Mouse (Mus musculus): ENCODE data around the gene Inpp5e. TPM values are rescaled to one million over a fixed set of nuclear protein-coding genes. Genes with fewer than 3 reads are reported as not detected.
A peak's percentile ranks its signal among the peaks of the same experiment; 100 is the strongest.

Inpp5e gene
- total and polyA plus RNA-seq, 2 experiments, result 2.4 to 8.7 TPM

DNA sequence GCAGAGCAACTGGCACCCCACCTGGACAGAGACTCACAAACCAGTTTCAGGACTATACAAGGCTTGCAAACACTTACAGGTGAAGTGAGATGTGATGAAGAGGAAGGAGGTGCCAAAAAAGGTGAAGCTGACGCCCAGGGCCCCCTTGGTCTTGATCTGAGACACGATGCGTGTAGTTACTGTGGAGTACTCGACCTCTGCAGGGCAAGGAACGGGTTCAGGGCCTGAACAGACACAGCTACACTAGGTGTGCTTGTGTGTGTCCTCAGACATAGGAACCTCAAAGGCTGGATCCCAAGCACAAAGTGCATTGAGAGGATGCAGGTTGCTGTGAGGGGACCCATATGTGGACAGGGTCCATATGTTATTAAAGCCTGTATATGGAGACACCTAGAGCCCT lies 8.7 kb downstream of the Inpp5e start:
- peaks cover 22% of the 10 kb centered on the region for H3K36me3 ChIP-seq (ENCODE audit: control insufficient read depth, insufficient read depth, low read length)
- H3K9ac ChIP-seq (ENCODE audit: low read depth, low read length), result no peak overlapping the region
- no peak for DNase-seq (ENCODE audit: extremely low read depth, low read depth, low spot score)
- no peaks in the 10 kb centered on the region for H3K27me3 ChIP-seq (ENCODE audit: control insufficient read depth, insufficient read depth, low read length)
- H3K4me1 ChIP-seq (ENCODE audit: control insufficient read depth, insufficient read depth, low read length), result peaks cover 14% of the 10 kb centered on the region
- WGBS, result 90% methylated on average over 5 of the region's 5 CpGs
- H3K27ac ChIP-seq (replicated peaks; ENCODE audit: insufficient read depth, low read depth, low read length), result no peak overlapping the region
- H3K4me3 ChIP-seq (ENCODE audit: insufficient read depth, low read depth, low read length), result no peak overlapping the region
- TF ChIP-seq CTCF (IDR thresholded peaks at IDR 0.05; ENCODE audit: low read depth, low read length), result no peak
- no peak for TF ChIP-seq POLR2A (IDR thresholded peaks at IDR 0.05; ENCODE audit: extremely low read depth, insufficient read depth, low read length)
- 0 out of 2 replicates have a peak, but pooled peaks cover 4% of the 10 kb centered on the region for H3K79me2 ChIP-seq (ENCODE audit: control insufficient read depth, insufficient read depth, low read length)

- no peak overlapping the region for H3K4me3 ChIP-seq (ENCODE audit: insufficient read depth, low read depth, low read length)
- 12% methylated on average over 5 of the region's 5 CpGs for WGBS
- peak; percentile 96 for DNase-seq (ENCODE audit: extremely low read depth, low read depth, low spot score)
- TF ChIP-seq CTCF (IDR thresholded peaks at IDR 0.05; ENCODE audit: low read depth, low read length), result no peak
- TF ChIP-seq POLR2A (IDR thresholded peaks at IDR 0.05; ENCODE audit: extremely low read depth, insufficient read depth, low read length), result no peak
- 0 out of 2 replicates have a peak, but pooled peaks cover 1% of the 10 kb centered on the region for H3K79me2 ChIP-seq (ENCODE audit: control insufficient read depth, insufficient read depth, low read length)
- no peak overlapping the region for H3K9ac ChIP-seq (ENCODE audit: low read depth, low read length)
- no peaks in the 10 kb centered on the region for H3K27me3 ChIP-seq (ENCODE audit: control insufficient read depth, insufficient read depth, low read length)
- peaks cover 14% of the 10 kb centered on the region for H3K4me1 ChIP-seq (ENCODE audit: control insufficient read depth, insufficient read depth, low read length)
- H3K36me3 ChIP-seq (ENCODE audit: control insufficient read depth, insufficient read depth, low read length), result peaks cover 27% of the 10 kb centered on the region
- peak overlapping the region; percentile 49 for H3K27ac ChIP-seq (replicated peaks; ENCODE audit: insufficient read depth, low read depth, low read length)
Observed at GRCm38 (mm10) chr2:26399647-26400046, 9.4 kb downstream of the Inpp5e start.

DNA sequence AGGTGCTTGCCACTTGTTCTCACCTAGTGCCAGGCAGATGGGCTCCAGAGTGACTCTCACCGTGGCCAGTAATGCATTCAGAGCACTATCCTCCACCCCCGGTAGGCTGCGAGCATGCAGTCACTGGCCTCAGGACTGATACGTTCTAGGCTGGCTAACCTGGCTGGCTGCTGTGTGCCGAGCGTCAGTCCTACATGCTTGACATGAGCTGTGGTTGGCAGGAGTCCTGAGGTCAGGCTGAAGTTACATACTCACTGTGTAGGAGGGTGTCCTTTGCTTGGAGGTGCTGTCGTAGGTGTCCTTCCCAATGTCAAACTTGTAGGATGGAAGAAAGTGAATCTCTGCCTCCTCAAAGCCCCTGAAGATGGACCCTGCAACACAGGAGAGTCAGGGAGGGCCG lies 10.0 kb downstream of the Inpp5e start:
- Histone ChIP-seq H3K9ac (ENCODE audit: low read depth, low read length) (no peak overlapping the region), H3K4me1 (ENCODE audit: control insufficient read depth, insufficient read depth, low read length) (peaks cover 14% of the 10 kb centered on the region), H3K79me2 (ENCODE audit: control insufficient read depth, insufficient read depth, low read length) (no peaks in the 10 kb centered on the region), H3K36me3 (ENCODE audit: control insufficient read depth, insufficient read depth, low read length) (peaks cover 30% of the 10 kb centered on the region), H3K27me3 (ENCODE audit: control insufficient read depth, insufficient read depth, low read length) (no peaks in the 10 kb centered on the region), H3K27ac (replicated peaks; ENCODE audit: insufficient read depth, low read depth, low read length) (peak overlapping the region; percentile 49), H3K4me3 (ENCODE audit: insufficient read depth, low read depth, low read length) (no peak overlapping the region)
- peak; percentile 76 for DNase-seq (ENCODE audit: extremely low read depth, low read depth, low spot score)
- no peak for TF ChIP-seq POLR2A (IDR thresholded peaks at IDR 0.05; ENCODE audit: extremely low read depth, insufficient read depth, low read length)
- TF ChIP-seq CTCF (IDR thresholded peaks at IDR 0.05; ENCODE audit: low read depth, low read length), result 0 out of 2 replicates have a peak, but pooled peaks have one; percentile 5
- WGBS, result 29% methylated on average over 8 of the region's 8 CpGs

- Histone ChIP-seq H3K36me3 (ENCODE audit: control insufficient read depth, insufficient read depth, low read length) (peaks cover 27% of the 10 kb centered on the region), H3K27ac (replicated peaks; ENCODE audit: insufficient read depth, low read depth, low read length) (no peak overlapping the region), H3K4me1 (ENCODE audit: control insufficient read depth, insufficient read depth, low read length) (peaks cover 8% of the 10 kb centered on the region), H3K27me3 (ENCODE audit: control insufficient read depth, insufficient read depth, low read length) (no peaks in the 10 kb centered on the region), H3K4me3 (ENCODE audit: insufficient read depth, low read depth, low read length) (no peak overlapping the region), H3K79me2 (ENCODE audit: control insufficient read depth, insufficient read depth, low read length) (peaks cover 13% of the 10 kb centered on the region; the same call in 1 of the 2 replicates), H3K9ac (ENCODE audit: low read depth, low read length) (no peak overlapping the region)
- no peak for DNase-seq (ENCODE audit: extremely low read depth, low read depth, low spot score)
- 90% methylated on average over 6 of the region's 6 CpGs for WGBS
- TF ChIP-seq POLR2A (IDR thresholded peaks at IDR 0.05; ENCODE audit: extremely low read depth, insufficient read depth, low read length) (no peak), CTCF (IDR thresholded peaks at IDR 0.05; ENCODE audit: low read depth, low read length) (no peak)
Observed at GRCm38 (mm10) chr2:26391617-26392016, 17.4 kb downstream of the Inpp5e start.

DNA sequence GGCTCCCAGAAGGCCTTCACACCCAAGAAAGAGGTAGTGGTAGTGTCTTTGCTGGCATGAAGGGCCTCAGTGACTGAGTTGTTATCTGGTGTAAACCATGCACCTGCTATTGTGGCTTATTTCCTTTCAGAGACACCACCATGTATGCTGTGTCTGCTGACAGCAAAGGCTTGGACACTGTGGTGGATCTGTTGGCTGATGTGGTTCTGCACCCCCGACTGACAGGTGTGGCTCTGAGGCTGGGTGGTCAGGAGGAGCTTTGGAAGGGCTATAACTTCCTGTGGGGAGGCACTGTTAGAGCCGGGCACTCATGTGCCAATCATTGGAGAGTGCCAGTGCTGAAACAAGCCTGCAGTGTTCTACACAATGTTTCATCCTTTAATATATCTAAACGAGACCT lies 18.0 kb downstream of the Inpp5e start:
- Histone ChIP-seq H3K9ac (ENCODE audit: low read depth, low read length) (no peak overlapping the region), H3K27me3 (ENCODE audit: control insufficient read depth, insufficient read depth, low read length) (no peaks in the 10 kb centered on the region), H3K36me3 (ENCODE audit: control insufficient read depth, insufficient read depth, low read length) (peaks cover 25% of the 10 kb centered on the region), H3K79me2 (ENCODE audit: control insufficient read depth, insufficient read depth, low read length) (peaks cover 13% of the 10 kb centered on the region; the same call in 1 of the 2 replicates), H3K27ac (replicated peaks; ENCODE audit: insufficient read depth, low read depth, low read length) (no peak overlapping the region), H3K4me1 (ENCODE audit: control insufficient read depth, insufficient read depth, low read length) (peaks cover 8% of the 10 kb centered on the region), H3K4me3 (ENCODE audit: insufficient read depth, low read depth, low read length) (no peak overlapping the region)
- WGBS, result 75% methylated on average over 3 of the region's 3 CpGs
- no peak for DNase-seq (ENCODE audit: extremely low read depth, low read depth, low spot score)
- TF ChIP-seq POLR2A (IDR thresholded peaks at IDR 0.05; ENCODE audit: extremely low read depth, insufficient read depth, low read length), result no peak

GRCm38 (mm10) chr2:26389154-26389690 lies 19.8 kb downstream of the Inpp5e start, which contains the start of the genes Entr1 and Pmpca:
Gene Entr1, minus strand, starts transcription at chr2:26389316.
Gene Pmpca, plus strand, starts transcription at chr2:26389339.
- peak within 1 kb of the TSS; percentile 16; the same call in 1 of the 2 replicates for H3K27ac ChIP-seq (replicated peaks; ENCODE audit: insufficient read depth, low read depth, low read length)
- H3K27me3 ChIP-seq (ENCODE audit: control insufficient read depth, insufficient read depth, low read length), result no peaks in the 10 kb centered on the region
- peaks cover 21% of the 10 kb centered on the region for H3K36me3 ChIP-seq (ENCODE audit: control insufficient read depth, insufficient read depth, low read length)
- H3K4me3 ChIP-seq (ENCODE audit: insufficient read depth, low read depth, low read length), result peak within 1 kb of the TSS; percentile 73
- peaks cover 13% of the 10 kb centered on the region; the same call in 1 of the 2 replicates for H3K79me2 ChIP-seq (ENCODE audit: control insufficient read depth, insufficient read depth, low read length)
- DNase-seq (ENCODE audit: extremely low read depth, low read depth, low spot score), result peak; percentile 39
- H3K4me1 ChIP-seq (ENCODE audit: control insufficient read depth, insufficient read depth, low read length), result peaks cover 8% of the 10 kb centered on the region
- WGBS, result under 1% methylated on average over 60 of the region's 60 CpGs
- TF ChIP-seq CTCF (IDR thresholded peaks at IDR 0.05; ENCODE audit: low read depth, low read length) (no peak), POLR2A (IDR thresholded peaks at IDR 0.05; ENCODE audit: extremely low read depth, insufficient read depth, low read length) (peak; percentile 78; the same call in 1 of the 2 replicates)
- peak within 1 kb of the TSS; percentile 92 for H3K9ac ChIP-seq (ENCODE audit: low read depth, low read length)
